Mouse (Mus musculus) lung, adult 2 months (tissue): ENCODE data around the gene B3galt6.

Experiments
- CTCF ChIP-seq: fragments of 200-500 bp; IDR thresholded peaks from 2 replicates; pipeline ENCODE4 v1.5.1; 2011; ENCODE audit warnings: mild to moderate bottlenecking, low read length, control low read depth; ENCODE audit not compliant: insufficient read depth
- POLR2A ChIP-seq: fragments of 200-500 bp; IDR thresholded peaks from 2 replicates; pipeline ENCODE4 v1.6.1; 2011; ENCODE audit warnings: low read depth, mild to moderate bottlenecking, control low read depth, low read length, borderline replicate concordance; ENCODE audit errors: extremely low read depth

GRCm38 (mm10) chr4:155944271-155944670 is 48.2 kb downstream of the B3galt6 start:
- TF ChIP-seq POLR2A (no peak), CTCF (no peak)
